Mouse (Mus musculus) megakaryocyte, embryonic 14.5 days (primary cell): ENCODE data around the gene Pgpep1l. TPM values are rescaled to one million over a fixed set of nuclear protein-coding genes. Genes with fewer than 3 reads are reported as not detected.

ENCODE experiments used
- H3K27me3 ChIP-seq: replicated peaks from 2 replicates; pipeline ENCODE3; 2012; ENCODE audit warnings: inconsistent platforms
- H3K36me3 ChIP-seq: replicated peaks from 2 replicates; pipeline ENCODE3; 2012; ENCODE audit warnings: low read length, inconsistent platforms, mixed read lengths
- H3K4me1 ChIP-seq: 2 replicates; pipeline ENCODE4 v1.6.1; 2012; ENCODE audit warnings: inconsistent platforms
- H3K4me3 ChIP-seq: replicated peaks from 2 replicates; pipeline ENCODE3; 2012; ENCODE audit warnings: moderate library complexity, mild to moderate bottlenecking, inconsistent platforms
- H3K9me3 ChIP-seq: 2 replicates; pipeline ENCODE4 v1.6.1; 2012; ENCODE audit warnings: inconsistent platforms
- FLI1 ChIP-seq: IDR thresholded peaks from 2 replicates; pipeline ENCODE4 v1.6.1; 2012; ENCODE audit warnings: low read length, inconsistent platforms, mixed read lengths
- GATA1 ChIP-seq: IDR thresholded peaks from 3 replicates; pipeline ENCODE4 v1.6.1; 2012; ENCODE audit warnings: mixed read lengths, low read length, inconsistent platforms, borderline replicate concordance
- polyA plus RNA-seq: library from polyadenylated mRNA; stranded (reverse); fragments of >175 nt; gene quantifications from 2 replicates; pipeline ENCODE4 v1.2.3, GENCODE M21; 2012; ENCODE audit warnings: low replicate concordance; ENCODE audit not compliant: insufficient read depth

The Pgpep1l gene
- polyA plus RNA-seq, 1 experiment = not detected

DNA sequence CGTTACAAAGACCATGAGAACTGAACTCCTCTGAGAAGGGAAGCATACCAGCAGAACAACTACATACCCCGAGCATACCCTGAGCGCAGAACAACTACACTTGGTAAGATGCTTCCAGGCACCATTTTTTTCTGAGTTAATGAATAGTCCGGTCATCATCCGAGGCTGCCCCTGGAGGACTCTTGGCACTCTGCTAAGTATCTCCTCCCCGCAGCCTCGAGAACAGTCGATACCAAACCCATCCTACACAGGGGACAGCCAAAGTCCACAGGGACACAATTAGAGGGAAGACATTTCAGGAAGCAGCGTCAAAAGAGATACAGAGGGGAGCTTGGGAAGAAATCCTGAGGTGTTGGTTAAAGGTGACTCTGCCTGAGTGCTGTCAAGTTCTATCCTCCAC lies 22.8 kb downstream of the Pgpep1l start:
- H3K4me3 ChIP-seq = no peak overlapping the region
- peaks cover 21% of the 10 kb centered on the region for H3K27me3 ChIP-seq
- 0 out of 2 replicates have a peak, but pooled peaks cover 10% of the 10 kb centered on the region for H3K4me1 ChIP-seq
- no peaks in the 10 kb centered on the region for H3K36me3 ChIP-seq
- no peak for TF ChIP-seq FLI1
- TF ChIP-seq GATA1 = no peak
- H3K9me3 ChIP-seq = no peaks in the 10 kb centered on the region

DNA sequence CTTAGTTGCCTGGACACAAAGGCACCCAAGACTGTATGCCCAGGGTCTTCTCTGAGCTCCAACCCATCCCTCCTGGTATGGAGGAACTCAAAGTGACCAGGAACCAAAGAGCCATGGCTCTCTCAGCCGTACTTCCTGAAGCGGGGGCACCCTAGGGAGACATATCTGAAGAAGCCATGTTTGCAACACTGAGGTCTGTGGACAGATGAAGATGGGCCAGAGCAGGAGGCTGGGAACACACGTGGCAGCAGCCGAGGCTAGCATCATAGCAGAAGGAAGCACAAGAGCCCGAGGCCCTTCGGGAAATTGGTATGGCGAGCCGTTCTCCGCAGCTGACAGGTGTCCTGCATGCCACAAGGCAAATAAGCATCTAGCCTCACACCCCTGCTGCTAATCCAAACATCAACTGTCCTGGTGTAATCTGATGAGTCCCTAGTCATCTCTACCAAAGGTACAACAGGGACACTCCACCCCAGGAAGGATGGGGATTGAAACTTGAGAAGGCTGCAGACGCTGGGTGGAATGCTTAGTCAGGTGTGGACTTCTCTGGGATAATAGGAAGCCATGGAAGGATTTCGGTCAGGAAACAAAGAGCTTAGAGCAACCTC lies 24.7 kb downstream of the Pgpep1l start:
- Histone ChIP-seq H3K36me3 (no peaks in the 10 kb centered on the region), H3K4me3 (no peak overlapping the region), H3K4me1 (peaks cover 13% of the 10 kb centered on the region; the same call in 1 of the 2 replicates), H3K27me3 (peaks cover 21% of the 10 kb centered on the region), H3K9me3 (no peaks in the 10 kb centered on the region)
- TF ChIP-seq GATA1 (no peak), FLI1 (no peak)

DNA sequence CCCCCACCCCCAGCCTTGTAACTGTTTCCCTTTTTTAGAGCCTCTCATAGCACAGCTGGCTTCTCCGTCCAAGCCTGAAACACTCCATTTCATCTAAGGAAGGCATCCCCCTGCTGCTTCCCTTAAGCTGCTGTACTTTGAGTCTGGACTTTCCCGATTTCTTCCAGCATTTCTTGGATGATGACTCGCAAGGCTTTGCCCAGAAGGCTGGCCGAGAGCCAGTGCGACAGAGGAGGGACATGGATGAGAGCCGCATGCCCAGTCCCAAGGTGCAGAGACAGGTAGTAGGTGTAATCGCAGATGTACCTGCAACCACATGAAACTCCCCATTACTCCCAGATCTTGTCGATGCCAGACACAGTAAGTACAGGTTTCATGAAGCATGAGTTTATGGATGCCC lies 27.2 kb downstream of the Pgpep1l start:
- TF ChIP-seq GATA1 (no peak), FLI1 (no peak)
- Histone ChIP-seq H3K9me3 (no peaks in the 10 kb centered on the region), H3K27me3 (peaks cover 20% of the 10 kb centered on the region), H3K4me3 (no peak overlapping the region), H3K4me1 (peaks cover 21% of the 10 kb centered on the region), H3K36me3 (peaks cover 8% of the 10 kb centered on the region)

DNA sequence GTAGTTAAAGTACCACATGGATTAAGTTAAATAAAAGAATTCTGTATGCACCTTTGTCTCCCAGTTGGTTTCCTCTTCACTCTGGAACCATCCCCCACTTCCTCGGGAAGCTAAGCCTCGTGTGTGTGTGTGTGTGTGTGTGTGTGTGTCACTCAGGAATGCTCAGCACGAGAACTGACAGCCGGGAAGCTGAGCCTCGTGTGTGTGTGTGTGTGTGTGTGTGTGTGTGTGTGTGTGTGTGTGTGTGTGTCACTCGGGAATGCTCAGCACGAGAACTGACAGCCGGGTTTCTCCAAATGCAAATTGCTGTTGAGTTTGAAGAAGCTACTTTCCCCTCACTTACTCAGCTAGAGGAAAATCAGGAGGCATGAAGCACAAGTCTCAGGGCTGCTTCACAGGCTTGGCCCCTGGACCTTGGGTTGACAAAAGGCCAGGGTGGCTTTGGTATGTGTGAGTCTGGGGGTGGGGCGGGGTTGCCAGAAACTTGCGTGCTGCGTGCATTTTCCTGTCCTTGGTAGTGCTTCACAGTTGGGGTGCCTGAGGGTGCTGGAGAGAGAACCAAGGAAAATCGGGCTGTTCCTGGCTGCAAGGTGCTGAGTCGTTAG lies 30.3 kb downstream of the Pgpep1l start:
- H3K9me3 ChIP-seq = no peaks in the 10 kb centered on the region
- H3K27me3 ChIP-seq = no peaks in the 10 kb centered on the region
- H3K36me3 ChIP-seq = peaks cover 37% of the 10 kb centered on the region
- H3K4me1 ChIP-seq = peaks cover 24% of the 10 kb centered on the region
- no peak overlapping the region for H3K4me3 ChIP-seq
- TF ChIP-seq GATA1 = no peak
- TF ChIP-seq FLI1 = no peak

DNA sequence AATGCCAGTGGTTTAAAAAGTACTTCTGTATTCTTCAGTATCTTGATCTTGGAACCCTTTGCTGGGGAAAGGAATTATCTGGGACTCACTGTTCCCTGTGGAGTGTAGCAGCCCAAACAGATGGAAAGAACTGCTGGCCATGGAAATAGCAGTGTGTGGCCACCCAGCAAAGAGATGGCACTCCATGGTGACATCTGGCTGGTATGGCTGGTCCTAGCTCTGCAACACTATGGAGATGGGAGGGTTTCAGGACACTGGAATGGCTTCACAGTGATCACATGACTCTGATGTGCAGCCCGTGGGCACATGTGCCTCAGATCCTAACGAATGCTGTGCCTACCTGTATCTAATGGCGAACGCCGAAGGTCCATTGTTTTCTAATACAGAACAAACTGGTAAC lies 31.5 kb downstream of the Pgpep1l start:
- Histone ChIP-seq H3K4me3 (no peak overlapping the region), H3K36me3 (peaks cover 49% of the 10 kb centered on the region), H3K27me3 (no peaks in the 10 kb centered on the region), H3K4me1 (peaks cover 35% of the 10 kb centered on the region), H3K9me3 (no peaks in the 10 kb centered on the region)
- TF ChIP-seq GATA1 (no peak), FLI1 (no peak)

DNA sequence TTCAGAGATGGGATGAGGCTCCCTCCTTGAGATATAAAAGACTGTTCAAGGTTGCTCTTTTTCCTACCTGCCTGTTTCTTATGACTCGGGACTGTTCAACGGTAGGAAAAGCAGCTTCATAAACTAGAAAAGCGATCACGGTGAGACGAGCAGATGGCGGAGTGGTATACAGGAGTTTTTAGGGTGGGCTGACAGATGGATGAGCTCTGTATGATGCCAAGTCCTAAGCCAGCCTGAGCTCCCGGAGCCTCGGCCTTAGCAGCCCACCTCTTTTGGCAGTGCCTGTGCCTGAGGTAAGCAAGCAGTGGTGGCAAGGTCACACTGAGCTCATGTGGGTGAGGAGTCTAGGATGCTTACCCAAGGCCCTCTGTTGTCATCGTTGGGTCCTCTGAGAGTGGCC lies 33.2 kb downstream of the Pgpep1l start:
- TF ChIP-seq FLI1 = no peak
- no peak for TF ChIP-seq GATA1
- Histone ChIP-seq H3K4me3 (no peak overlapping the region), H3K36me3 (peaks cover 66% of the 10 kb centered on the region), H3K9me3 (no peaks in the 10 kb centered on the region), H3K27me3 (no peaks in the 10 kb centered on the region), H3K4me1 (peaks cover 41% of the 10 kb centered on the region)

DNA sequence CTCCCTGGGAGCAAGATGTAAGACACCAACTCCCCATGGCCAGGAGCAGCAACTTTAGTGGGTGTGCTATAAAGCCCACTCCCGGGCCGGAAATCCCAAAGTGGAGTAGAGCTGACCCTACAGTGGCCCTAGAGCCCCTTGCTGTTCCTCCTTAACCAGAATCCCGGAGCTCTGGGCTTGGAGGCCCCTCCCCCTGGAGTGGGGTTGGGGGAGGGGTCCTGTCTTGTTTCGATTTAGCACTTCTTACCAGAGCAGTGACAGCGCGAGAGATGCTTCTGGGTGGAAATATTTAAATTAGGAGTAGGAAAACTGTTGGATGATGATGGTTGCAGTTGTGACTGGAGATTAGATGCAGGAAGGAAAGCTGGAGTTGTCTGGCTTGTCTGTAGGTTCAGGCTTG lies 35.5 kb downstream of the Pgpep1l start:
- Histone ChIP-seq H3K4me1 (peaks cover 48% of the 10 kb centered on the region), H3K27me3 (no peaks in the 10 kb centered on the region), H3K36me3 (peaks cover 89% of the 10 kb centered on the region), H3K4me3 (no peak overlapping the region), H3K9me3 (no peaks in the 10 kb centered on the region)
- no peak for TF ChIP-seq GATA1
- TF ChIP-seq FLI1 = no peak

DNA sequence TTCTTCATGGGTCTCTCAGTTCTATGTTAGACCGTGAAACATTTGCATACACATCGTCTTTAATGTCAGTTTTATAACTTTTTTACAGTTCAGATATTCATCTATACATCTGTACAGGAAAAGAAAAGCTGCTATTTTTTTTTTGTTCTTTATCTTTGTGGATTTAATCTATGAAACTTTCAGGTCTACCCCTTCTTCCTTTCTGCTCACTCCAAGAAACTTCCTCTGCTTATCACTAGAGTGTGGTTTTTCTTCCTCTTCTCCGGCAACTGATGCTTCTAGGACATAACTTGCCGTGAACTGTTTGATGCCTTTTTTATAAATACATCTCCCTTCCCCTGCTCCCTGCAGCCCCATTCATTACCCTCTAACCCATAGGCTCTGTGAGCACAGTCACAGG lies 36.4 kb downstream of the Pgpep1l start:
- Histone ChIP-seq H3K4me3 (no peak overlapping the region), H3K27me3 (no peaks in the 10 kb centered on the region), H3K36me3 (peaks cover 94% of the 10 kb centered on the region), H3K4me1 (peaks cover 51% of the 10 kb centered on the region), H3K9me3 (no peaks in the 10 kb centered on the region)
- no peak for TF ChIP-seq GATA1
- TF ChIP-seq FLI1 = no peak

DNA sequence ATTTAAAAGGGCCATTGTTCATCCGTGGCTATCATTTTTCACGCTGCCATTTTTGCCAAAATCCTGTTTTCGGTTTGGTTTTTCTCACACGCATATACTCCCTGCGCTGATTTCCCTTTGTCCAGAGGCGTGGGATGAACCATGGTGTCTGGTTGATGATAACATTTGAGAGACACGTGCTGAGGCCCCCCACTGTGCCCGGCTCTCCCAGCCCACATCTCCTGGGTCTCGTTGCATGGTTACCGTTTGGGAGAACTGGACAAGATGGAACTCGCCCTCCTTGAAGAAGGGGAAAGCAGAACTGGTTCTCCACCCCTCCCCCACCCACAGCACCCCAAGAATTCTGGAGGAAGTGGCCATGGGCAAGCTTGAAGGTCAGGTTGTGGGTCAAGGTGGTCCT lies 37.0 kb downstream of the Pgpep1l start:
- H3K27me3 ChIP-seq = no peaks in the 10 kb centered on the region
- H3K4me1 ChIP-seq = peaks cover 49% of the 10 kb centered on the region
- no peak for TF ChIP-seq GATA1
- TF ChIP-seq FLI1 = no peak
- H3K4me3 ChIP-seq = no peak overlapping the region
- peaks cover 97% of the 10 kb centered on the region for H3K36me3 ChIP-seq
- H3K9me3 ChIP-seq = no peaks in the 10 kb centered on the region

DNA sequence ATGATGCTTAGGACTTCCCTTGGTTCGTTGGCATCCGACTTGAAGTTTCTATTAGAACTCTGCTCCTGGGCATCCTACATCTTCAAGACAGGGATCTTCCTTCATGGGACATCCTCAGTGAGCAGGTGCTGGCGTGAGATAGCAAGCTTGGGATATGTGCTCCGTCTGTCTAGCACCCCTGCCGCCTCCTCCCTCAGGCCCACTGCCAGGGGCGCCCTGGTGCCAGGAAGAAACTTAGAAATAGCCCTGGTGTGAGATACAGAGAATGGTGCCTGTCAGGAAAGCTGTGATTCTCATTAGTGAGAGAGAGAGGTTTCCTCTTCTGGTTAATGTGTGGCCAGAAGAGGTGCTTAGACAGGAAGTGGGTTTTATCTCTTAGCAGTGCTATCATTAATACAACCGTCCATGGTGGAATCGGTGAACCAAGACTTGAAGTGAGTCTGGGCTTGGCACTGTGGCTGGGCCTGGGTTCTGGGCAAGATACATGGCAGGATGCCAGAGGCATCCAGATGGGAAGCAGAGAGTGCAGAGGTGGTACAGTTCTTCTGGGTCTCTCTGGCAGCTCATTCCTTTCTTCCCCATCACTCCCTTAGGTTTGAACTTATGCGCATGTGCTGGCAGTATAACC lies 38.5 kb downstream of the Pgpep1l start:
- TF ChIP-seq FLI1 (no peak), GATA1 (no peak)
- Histone ChIP-seq H3K36me3 (peaks cover 98% of the 10 kb centered on the region), H3K4me1 (peaks cover 38% of the 10 kb centered on the region)

More for the DNA sequence above, 38.5 kb downstream of the Pgpep1l start:
- no peak overlapping the region for H3K4me3 ChIP-seq
- no peaks in the 10 kb centered on the region for H3K9me3 ChIP-seq
- no peaks in the 10 kb centered on the region for H3K27me3 ChIP-seq
